Comparison of ENCODE assay signal across 29 mouse cellular contexts in the genomic region with DNA sequence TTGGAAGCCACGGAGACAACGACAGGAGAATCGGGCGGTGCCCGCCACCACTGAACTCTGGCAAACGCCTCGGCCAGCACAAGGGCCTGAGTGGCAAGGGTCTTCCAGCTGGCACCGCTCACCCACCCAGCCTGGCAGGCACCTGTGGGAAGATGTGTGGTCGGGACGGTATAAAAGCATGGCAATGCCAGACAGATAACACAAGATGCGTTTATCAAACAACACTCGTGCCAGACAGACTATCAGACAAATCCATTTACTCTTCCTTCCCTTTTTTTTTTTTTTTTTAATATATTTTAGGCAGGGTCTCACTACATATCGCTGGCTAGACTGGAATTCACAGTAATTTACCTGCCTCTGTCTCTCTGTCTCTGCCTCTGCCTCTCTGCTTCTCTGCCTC. TPM values are rescaled to one million over a fixed set of nuclear protein-coding genes. Genes with fewer than 3 reads are reported as not detected.
"Had no signal": no experiment of that assay in that cellular context is flagged by ENCODE, and none has a peak within 500 bp of the region (broad histone marks: within the 10 kb centered on the region; RNA-seq: fewer than 3 reads in every experiment).

No protein-coding gene starts in this region.

- H3K4me2 ChIP-seq: heart, embryonic 11.5 days; heart, embryonic 13.5 days; heart, embryonic 15.5 days; hindbrain, embryonic 13.5 days; hindbrain, embryonic 15.5 days; kidney, embryonic 15.5 days; limb, embryonic 12.5 days; liver, embryonic 11.5 days; liver, embryonic 13.5 days had no signal

- DNase-seq: gastrocnemius, postnatal 14 days; gastrocnemius, postnatal 36 days; heart, adult 11 months; heart, adult 2 months; heart, postnatal 14 days; heart, postnatal 36 days; kidney, adult 11 months; kidney, adult 2 months; kidney, adult 9 months; kidney, postnatal 14 days; kidney, postnatal 36 days; layer of hippocampus, postnatal 36 days; liver; liver, embryonic 13.5 days had no signal

- H3K9me3 ChIP-seq: heart, embryonic 13.5 days; heart, embryonic 15.5 days; hindbrain, embryonic 13.5 days; hindbrain, embryonic 15.5 days; kidney, embryonic 15.5 days; limb, embryonic 10.5 days; limb, embryonic 12.5 days; liver, embryonic 13.5 days had no signal

- H3K9ac ChIP-seq: heart, embryonic 13.5 days; heart, embryonic 15.5 days; hindbrain, embryonic 13.5 days; hindbrain, embryonic 15.5 days; kidney, embryonic 15.5 days; limb, embryonic 12.5 days; liver, embryonic 13.5 days had no signal

- ATAC-seq: hindbrain, postnatal 0 days; intestine, embryonic 16.5 days had no signal

- H3K4me3 ChIP-seq: heart, adult 2 months; heart, embryonic 13.5 days; heart, embryonic 15.5 days; hindbrain, embryonic 13.5 days; hindbrain, embryonic 15.5 days; kidney, embryonic 15.5 days; layer of hippocampus, adult 2 months; limb, embryonic 10.5 days; limb, embryonic 12.5 days; liver, embryonic 13.5 days had no signal

- H3K27ac ChIP-seq: heart, adult 2 months; heart, embryonic 13.5 days; heart, embryonic 15.5 days; hindbrain, embryonic 13.5 days; hindbrain, embryonic 15.5 days; hindbrain, postnatal 0 days; kidney, embryonic 15.5 days; kidney, postnatal 0 days; layer of hippocampus, adult 2 months; limb, embryonic 10.5 days; limb, embryonic 12.5 days; liver, embryonic 13.5 days had no signal

- H3K27me3 ChIP-seq: hindbrain, embryonic 13.5 days; hindbrain, embryonic 15.5 days had no signal

- H3K36me3 ChIP-seq: heart, embryonic 15.5 days; hindbrain, embryonic 15.5 days; liver, embryonic 13.5 days had no signal

RNA-seq across cellular contexts. Expression of gene Ephx3, which starts 30.5 kb away (rescaled TPM):
- total RNA-seq: hematopoietic stem cell, adult 5-6 weeks had no signal
- polyA plus RNA-seq: heart, embryonic 11.5 days; heart, embryonic 13.5 days; intestine, embryonic 14.5 days; limb, embryonic 10.5 days; limb, embryonic 12.5 days; liver, embryonic 11.5 days; liver, embryonic 13.5 days had no signal
